In the genomic region with DNA sequence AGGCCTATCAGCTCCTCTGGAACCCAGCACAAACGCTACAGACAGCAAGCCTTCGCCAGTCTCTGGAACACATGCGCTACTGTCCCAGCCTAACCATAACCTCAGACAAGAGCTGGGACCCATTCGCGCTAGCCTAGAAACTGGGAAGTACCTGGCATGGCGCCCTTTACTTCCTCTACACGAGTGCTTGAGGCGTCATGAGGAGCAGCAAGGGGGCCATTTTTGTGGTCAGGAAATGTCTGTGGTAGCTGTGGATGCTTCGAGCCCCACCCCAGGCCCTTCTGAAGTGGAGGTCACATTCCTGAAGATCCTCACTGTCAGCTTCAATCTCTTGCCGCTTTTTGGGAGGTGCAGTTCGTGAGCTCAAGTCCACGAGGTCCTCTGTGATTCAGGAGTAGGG, we compare ENCODE assay signal across 16 mouse cellular contexts. TPM values are rescaled to one million over a fixed set of nuclear protein-coding genes. Genes with fewer than 3 reads are reported as not detected.
DNase-seq lines count a peak whose midpoint lies in the region; ATAC-seq and TF ChIP-seq lines count a peak whose summit lies in the region.
"Had no signal": no experiment of that assay in that cellular context is flagged by ENCODE, and none has a peak within 500 bp of the region (broad histone marks: within the 10 kb centered on the region; RNA-seq: fewer than 3 reads in every experiment).

No protein-coding gene starts in this region.

- no peaks in the 10 kb centered on the region for H3K36me3 ChIP-seq in kidney, embryonic 15.5 days
- H3K36me3 ChIP-seq in small intestine, adult 2 months (ENCODE audit: control insufficient read depth, insufficient read depth, low read length) = no peaks in the 10 kb centered on the region
- H3K36me3 ChIP-seq: forebrain, embryonic 10.5 days; limb, embryonic 15.5 days; midbrain, embryonic 12.5 days; neural tube, embryonic 15.5 days had no signal

- no peak for TF ChIP-seq CTCF in small intestine, adult 2 months (IDR thresholded peaks at IDR 0.05; ENCODE audit: extremely low read depth, insufficient read length, insufficient replicate concordance, low read depth, low read length)

- ATAC-seq in kidney, embryonic 15.5 days (replicated peaks; ENCODE audit: low FRiP score) = no peak
- ATAC-seq in common myeloid progenitor, adult 5-6 weeks (replicated peaks; ENCODE audit: low read depth, poor library complexity, severe bottlenecking) = peak; percentile 60

- no peak overlapping the region for H3K9ac ChIP-seq in kidney, embryonic 15.5 days
- H3K9ac ChIP-seq: limb, embryonic 15.5 days; midbrain, embryonic 12.5 days; neural tube, embryonic 15.5 days had no signal

- WGBS in kidney, embryonic 15.5 days = 75% methylated on average over 12 of the region's 12 CpGs
- 65% methylated on average over 12 of the region's 12 CpGs for WGBS in small intestine, adult 2 months

- H3K4me3 ChIP-seq in kidney, embryonic 15.5 days (replicated peaks) = no peak overlapping the region
- no peak overlapping the region for H3K4me3 ChIP-seq in small intestine, adult 2 months (ENCODE audit: low read depth, low read length)
- H3K4me3 ChIP-seq: forebrain, embryonic 10.5 days; limb, embryonic 15.5 days; midbrain, embryonic 12.5 days; neural tube, embryonic 15.5 days had no signal

- no peaks in the 10 kb centered on the region for H3K9me3 ChIP-seq in kidney, embryonic 15.5 days (replicated peaks)
- H3K9me3 ChIP-seq: forebrain, embryonic 10.5 days; limb, embryonic 15.5 days; midbrain, embryonic 12.5 days; neural tube, embryonic 15.5 days had no signal

- no peaks in the 10 kb centered on the region for H3K4me1 ChIP-seq in kidney, embryonic 15.5 days
- H3K4me1 ChIP-seq in small intestine, adult 2 months (ENCODE audit: control insufficient read depth, insufficient read depth, insufficient read length, low read length) = peaks cover 56% of the 10 kb centered on the region
- H3K4me1 ChIP-seq: forebrain, embryonic 10.5 days; midbrain, embryonic 12.5 days; neural tube, embryonic 15.5 days had no signal

- no peak overlapping the region for H3K27ac ChIP-seq in kidney, embryonic 15.5 days
- H3K27ac ChIP-seq in small intestine, adult 2 months (ENCODE audit: insufficient read depth, low read depth, low read length) = peak overlapping the region; percentile 58
- H3K27ac ChIP-seq: forebrain, embryonic 10.5 days; limb, embryonic 15.5 days; midbrain, embryonic 12.5 days; neural tube, embryonic 15.5 days had no signal

- TF ChIP-seq POLR2A in small intestine, adult 2 months (IDR thresholded peaks at IDR 0.05; ENCODE audit: low read depth, low read length) = no peak

- no peaks in the 10 kb centered on the region for H3K27me3 ChIP-seq in kidney, embryonic 15.5 days
- no peaks in the 10 kb centered on the region for H3K27me3 ChIP-seq in small intestine, adult 2 months (ENCODE audit: control insufficient read depth, insufficient read depth, low read length)
- H3K27me3 ChIP-seq: limb, embryonic 15.5 days; midbrain, embryonic 12.5 days; neural tube, embryonic 15.5 days had no signal

- peak; percentile 38 for DNase-seq in kidney, postnatal 14 days
- peak; percentile 16 for DNase-seq in thymus, postnatal 25 days
- no peak for DNase-seq in thymus, postnatal 14 days
- no peak for DNase-seq in c-Kit-positive CD71-positive TER-119-positive erythroid progenitor cells, embryonic 14.5 days (ENCODE audit: low spot score)
- no peak for DNase-seq in right cerebral cortex, adult 18-20 months
- DNase-seq: adrenal gland, postnatal 14 days; cerebellum, adult 11 months had no signal

- H3K4me2 ChIP-seq in kidney, embryonic 15.5 days = no peak overlapping the region
- H3K4me2 ChIP-seq: limb, embryonic 15.5 days; midbrain, embryonic 12.5 days; neural tube, embryonic 15.5 days had no signal

RNA-seq across cellular contexts. Expression of a gene that starts 30.1 kb away (rescaled TPM):
- polyA plus RNA-seq in kidney, embryonic 15.5 days (2015; fragmentation: Nextera tagmentation; extraction: Ambion mirVana) = 0.23 TPM in 1 of 2 replicates, not detected in the other
- total RNA-seq in common myeloid progenitor, adult 5-6 weeks (2017) = 0.69 TPM in 1 of 2 replicates, not detected in the other
- polyA plus RNA-seq in small intestine, adult 2 months (2012; rRNA removed) = 0.25 and 1.6 TPM in 2 replicates
- total RNA-seq: gastrocnemius, adult 18-20 months; layer of hippocampus, postnatal 10 days had no signal
- polyA plus RNA-seq: forebrain, embryonic 10.5 days; midbrain, embryonic 12.5 days; neural tube, embryonic 15.5 days had no signal

RNA-seq across cellular contexts. Expression of a gene that starts 33.3 kb away (rescaled TPM):
- polyA plus RNA-seq in kidney, embryonic 15.5 days (2015; fragmentation: Nextera tagmentation; extraction: Ambion mirVana) = 12.6 and 15.3 TPM in 2 replicates
- 57.2 and 69.8 TPM in 2 replicates for total RNA-seq in common myeloid progenitor, adult 5-6 weeks (2017)
- 93.3 and 233 TPM in 2 replicates for polyA plus RNA-seq in small intestine, adult 2 months (2012; rRNA removed)

RNA-seq across cellular contexts. Expression of a gene that starts 56.0 kb away (rescaled TPM):
- polyA plus RNA-seq in kidney, embryonic 15.5 days (2015; fragmentation: Nextera tagmentation; extraction: Ambion mirVana) = 1.3 and 1.6 TPM in 2 replicates
- 3.6 and 4.5 TPM in 2 replicates for total RNA-seq in common myeloid progenitor, adult 5-6 weeks (2017)
- 5.8 and 12.4 TPM in 2 replicates for polyA plus RNA-seq in small intestine, adult 2 months (2012; rRNA removed)

Comparison
In these comparisons a context has a peak if more than half of its experiments do, and no peak if none do; other contexts are left out.
1. DNase-seq: peak in kidney, postnatal 14 days (single experiment) and thymus, postnatal 25 days (single experiment); none in thymus, postnatal 14 days (single experiment), c-Kit-positive CD71-positive TER-119-positive erythroid progenitor cells, embryonic 14.5 days (single experiment) and right cerebral cortex, adult 18-20 months (single experiment).